Mouse (Mus musculus): ENCODE measurements around the gene Zfp825. TPM values are rescaled to one million over a fixed set of nuclear protein-coding genes. Genes with fewer than 3 reads are reported as not detected.
"Not testable (repeated sequence)": the region's sequence is repeated elsewhere in the genome, so short reads cannot be mapped to it uniquely, and the experiment has no call there.

The Zfp825 gene
- total RNA-seq, 2 experiments from 2014 or later, result 7.2 to 8.5 TPM

DNA sequence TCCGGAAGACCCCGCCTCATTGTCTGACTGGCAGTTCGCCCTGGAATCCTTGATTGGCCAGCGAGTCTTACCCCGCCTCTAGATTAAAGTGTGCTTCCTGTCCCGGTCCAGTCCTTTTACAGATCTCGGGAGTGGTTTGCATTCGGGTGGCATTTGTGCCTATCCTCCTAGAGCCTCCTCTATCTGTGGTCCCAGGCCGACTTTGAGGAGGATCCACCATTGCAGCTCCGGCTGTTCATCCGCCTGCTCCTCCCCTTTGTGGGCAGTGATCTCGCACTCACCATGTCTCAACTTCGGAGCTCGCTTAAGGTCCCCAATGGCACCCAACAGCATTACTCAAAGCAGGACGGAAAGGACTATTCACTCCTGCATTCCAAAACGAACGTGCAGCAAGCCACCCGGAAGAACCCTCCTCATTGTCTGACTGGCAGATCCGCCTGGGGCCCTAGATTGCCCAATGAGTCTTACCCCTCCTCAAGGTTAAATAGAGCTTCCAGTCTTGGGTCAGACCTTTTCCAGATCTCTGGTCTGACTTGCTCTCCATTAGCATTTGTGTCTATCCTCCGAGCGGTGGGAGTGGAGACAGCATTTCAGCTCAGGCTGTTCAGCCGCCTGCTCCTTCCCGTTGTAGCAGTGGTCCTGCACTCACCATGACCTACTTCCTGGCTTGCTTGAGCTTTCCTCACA is 30.9 kb downstream of the Zfp825 start:
- Histone ChIP-seq H3K4me3 (peak overlapping the region; percentile 54), H3K27ac (peak overlapping the region; percentile 85)
- intact Hi-C loops (cut with DNase I), result loop anchor here (1.0 to 2.0 kb wide), 2 partner anchors 31 to 72 kb away; partner anchors contain the start of gene Zfp72
- DNase-seq (ENCODE audit: extremely low spot score in 1 of 2, low spot score in 2 of 2), result peak; percentile 70
- TF ChIP-seq CTCF (IDR thresholded peaks at IDR 0.05), result no peak

DNA sequence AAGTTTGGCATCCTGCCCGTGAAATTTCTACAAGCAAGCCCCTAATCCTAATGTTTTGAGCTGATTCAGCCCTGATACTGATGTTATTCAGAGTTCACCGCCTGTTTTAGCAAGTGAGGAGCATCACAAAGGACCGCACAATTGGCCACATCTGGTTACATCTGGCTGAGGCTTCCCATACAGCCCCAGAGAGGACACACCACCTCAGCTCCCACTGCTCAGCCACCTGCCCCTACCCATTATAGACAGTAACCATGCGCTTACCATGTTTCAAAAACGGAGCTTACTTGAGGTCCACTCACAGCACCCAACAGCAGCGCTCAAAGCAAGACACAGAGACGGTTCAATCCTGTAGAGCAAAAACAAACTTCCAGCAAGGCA is 31.5 kb downstream of the Zfp825 start:
- H3K27ac ChIP-seq; DNase-seq (ENCODE audit: extremely low spot score in 1 of 2, low spot score in 2 of 2): not testable (repeated sequence)
- intact Hi-C loops (cut with DNase I), result loop anchor here (1.0 to 2.0 kb wide), 2 partner anchors 32 to 72 kb away; partner anchors contain the start of gene Zfp72
- peak overlapping the region; percentile 54 for H3K4me3 ChIP-seq

- intact Hi-C loops (cut with DNase I), result no loop called here
- Histone ChIP-seq H3K27ac (no peak overlapping the region), H3K4me3 (no peak overlapping the region)
- TF ChIP-seq CTCF (IDR thresholded peaks at IDR 0.05), result no peak
- DNase-seq (ENCODE audit: extremely low spot score in 1 of 2, low spot score in 2 of 2), result no peak
These were observed 53.9 kb downstream of the Zfp825 start for GRCm38 (mm10) chr13:74439895-74440294.

Other genes with a start within 250 kb of the Zfp825 start
- 1 to 10 TPM in 1 of 2 experiments, under 1 TPM in 1; 0.33 to 1.3 TPM for gene Ahrr, start 201.7 kb downstream of the Zfp825 start, total RNA-seq (2021)
- gene Pdcd6, start 176.4 kb downstream of the Zfp825 start, total RNA-seq (2021), result 10 to 100 TPM; 85.0 to 87.6 TPM
- 100 to 1,000 TPM; 334 to 341 TPM for gene Sdha, start 143.7 kb downstream of the Zfp825 start, total RNA-seq (2021)
- 10 to 100 TPM; 86.4 to 92.3 TPM for gene Ccdc127, start 143.7 kb downstream of the Zfp825 start, total RNA-seq (2021)
- gene Lrrc14b, start 130.0 kb downstream of the Zfp825 start, total RNA-seq (2021), result under 1 TPM in 1 of 2 experiments, not detected in 1; 0.12 TPM
- gene Zfp72, start 103.2 kb downstream of the Zfp825 start, total RNA-seq (2021), result 1 to 10 TPM; 4.6 to 5.2 TPM
- 100 to 1,000 TPM; 143 to 162 TPM for gene Ftl1-ps1, start 94.3 kb downstream of the Zfp825 start, total RNA-seq (2021)
- 10 to 100 TPM; 11.0 to 15.1 TPM for gene Erap1, start 145.6 kb upstream of the Zfp825 start, total RNA-seq (2021)

Measured in left cerebral cortex, adult 2 months (tissue).